Mouse (Mus musculus) brown adipose tissue, adult 24 weeks (tissue): ENCODE results near the gene Pla2g2f. TPM values are rescaled to one million over a fixed set of nuclear protein-coding genes. Genes with fewer than 3 reads are reported as not detected.

ENCODE experiments used
- H3K27ac ChIP-seq: fragments of 200-500 bp; replicated peaks from 2 replicates; pipeline ENCODE4 v1.5.1; 2012; ENCODE audit warnings: low read depth, mild to moderate bottlenecking, low read length
- H3K4me1 ChIP-seq: fragments of 200-500 bp; 2 replicates; pipeline ENCODE4 v1.6.1; 2012; ENCODE audit warnings: low read length, mixed read lengths; ENCODE audit not compliant: control insufficient read depth, insufficient read depth, insufficient read length
- H3K4me3 ChIP-seq: fragments of 200-500 bp; 2 replicates; pipeline ENCODE4 v1.5.1; 2012; ENCODE audit warnings: low read depth, mild to moderate bottlenecking, low read length, moderate library complexity; ENCODE audit not compliant: insufficient read depth
- polyA plus RNA-seq: library from polyadenylated mRNA; stranded (reverse); fragments of >200 nt; gene quantifications from 2 replicates; pipeline ENCODE4 v1.2.4, GENCODE M21; 2012; ENCODE audit not compliant: missing spikeins, insufficient read depth, insufficient read length

The Pla2g2f gene
- polyA plus RNA-seq = not detected in 2 replicates

DNA sequence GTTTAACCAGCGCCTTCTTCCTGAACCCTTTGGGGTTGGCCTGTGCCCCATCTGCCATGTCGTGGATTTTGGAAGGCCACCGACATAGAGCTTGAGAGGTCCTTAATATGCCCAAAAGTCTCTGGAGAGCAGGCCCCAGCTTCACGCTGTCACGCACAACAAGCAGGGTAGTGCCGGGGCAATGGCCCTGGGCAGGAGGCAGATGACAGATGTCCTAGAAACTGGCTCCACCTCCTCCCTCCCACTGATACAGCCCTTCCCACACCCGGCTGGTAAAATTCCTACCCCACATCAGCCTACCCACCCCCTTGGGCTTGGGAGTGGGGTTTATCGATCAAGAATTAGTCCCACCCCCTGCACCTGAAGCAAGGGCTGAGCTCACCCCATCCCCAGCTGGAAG lies at the start of gene Pla2g2f:
Pla2g2f (minus strand) TSS at position 211 of the 400 bp plus-strand sequence.
- Histone ChIP-seq H3K27ac (no peak within 1 kb of the TSS), H3K4me3 (no peak within 1 kb of the TSS), H3K4me1 (no peaks in the 10 kb centered on the region)

DNA sequence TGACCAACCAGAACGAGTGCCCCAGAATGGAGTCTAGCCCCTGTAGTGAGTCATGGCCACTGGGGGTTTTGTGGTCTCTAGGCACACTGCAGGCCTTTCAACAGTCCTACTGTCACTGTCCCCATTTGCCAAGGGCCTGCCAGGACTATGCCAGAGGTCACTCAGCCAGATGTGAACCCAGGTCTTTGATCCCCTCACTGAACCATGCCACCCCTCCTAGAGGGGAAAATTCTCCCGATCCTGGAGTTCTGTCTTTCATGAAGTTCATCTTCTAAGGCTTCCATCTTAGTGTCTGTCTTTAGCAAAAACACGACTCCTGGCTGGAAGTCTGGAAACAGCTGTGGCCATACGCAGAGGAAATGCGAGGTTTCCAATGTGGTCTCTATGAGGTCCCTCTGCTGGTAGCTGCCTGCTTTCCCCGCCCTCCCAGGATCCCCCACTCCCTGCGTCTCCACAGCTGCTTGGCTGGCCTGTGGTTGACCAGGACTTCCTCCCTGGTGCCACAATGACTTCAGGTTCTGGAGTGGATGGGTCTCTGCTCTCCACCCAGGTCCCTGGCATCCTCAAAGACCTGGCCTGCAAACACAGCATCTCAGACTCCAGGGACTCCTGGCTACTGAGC lies 49.6 kb upstream of the Pla2g2f start:
- Histone ChIP-seq H3K27ac (no peak overlapping the region), H3K4me3 (no peak overlapping the region)

DNA sequence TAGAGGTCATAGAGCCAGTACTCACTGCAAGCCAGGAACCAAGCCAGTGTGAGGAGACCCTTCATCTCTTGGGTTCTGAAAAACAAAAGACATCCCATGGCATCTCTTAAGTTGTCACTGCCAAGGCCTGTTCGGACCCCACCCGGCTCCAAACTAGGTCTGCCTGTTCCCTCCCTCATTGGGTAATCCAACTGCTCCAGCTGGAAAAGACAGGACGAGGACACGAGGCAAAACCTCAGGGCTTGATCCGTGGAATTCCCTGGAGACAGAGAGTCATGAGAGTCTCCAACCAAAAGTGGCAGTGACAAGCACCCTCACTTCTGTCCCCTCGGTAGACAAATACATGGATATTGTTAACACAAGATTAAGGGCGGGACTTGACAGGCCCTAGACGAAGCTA lies 48.7 kb upstream of the Pla2g2f start:
- H3K4me1 ChIP-seq = no peaks in the 10 kb centered on the region
- H3K27ac ChIP-seq = no peak overlapping the region
- H3K4me3 ChIP-seq = no peak overlapping the region

More for the DNA sequence above, 49.6 kb upstream of the Pla2g2f start:
- no peaks in the 10 kb centered on the region for H3K4me1 ChIP-seq

DNA sequence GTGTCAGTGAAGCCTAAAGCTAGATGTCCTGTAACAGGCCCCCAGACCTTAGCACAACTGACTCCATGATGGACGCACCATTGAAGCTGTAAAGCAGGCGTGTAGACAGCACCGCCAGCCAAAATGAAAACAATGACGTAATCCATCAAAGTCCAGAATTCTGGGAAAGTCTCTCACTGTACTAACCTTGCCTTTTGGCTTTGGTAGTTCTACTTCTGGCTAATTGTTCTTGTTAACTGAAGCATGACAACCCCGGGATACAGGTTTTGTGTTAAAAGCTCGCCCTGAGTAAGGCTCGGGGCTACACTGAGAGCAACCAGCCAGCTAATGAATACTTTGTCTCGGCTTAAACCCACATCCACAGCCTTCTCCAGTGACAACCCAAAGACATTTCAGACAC lies 47.8 kb upstream of the Pla2g2f start:
- Histone ChIP-seq H3K4me3 (no peak overlapping the region), H3K27ac (no peak overlapping the region), H3K4me1 (no peaks in the 10 kb centered on the region)

GRCm38 (mm10) chr4:138802917-138803316 lies 45.5 kb upstream of the Pla2g2f start:
- H3K4me3 ChIP-seq = no peak overlapping the region
- H3K4me1 ChIP-seq = no peaks in the 10 kb centered on the region
- no peak overlapping the region for H3K27ac ChIP-seq

- no peaks in the 10 kb centered on the region for H3K4me1 ChIP-seq
- no peak overlapping the region for H3K4me3 ChIP-seq
- H3K27ac ChIP-seq = no peak overlapping the region
These were observed 44.2 kb upstream of the Pla2g2f start for GRCm38 (mm10) chr4:138801631-138802030.

- Histone ChIP-seq H3K4me3 (no peak overlapping the region), H3K27ac (no peak overlapping the region), H3K4me1 (no peaks in the 10 kb centered on the region)
These were observed 42.8 kb upstream of the Pla2g2f start for GRCm38 (mm10) chr4:138800134-138800744.

- no peak overlapping the region for H3K27ac ChIP-seq
- H3K4me1 ChIP-seq = no peaks in the 10 kb centered on the region
- no peak overlapping the region for H3K4me3 ChIP-seq
These were observed 39.8 kb upstream of the Pla2g2f start for GRCm38 (mm10) chr4:138797217-138797570.

- no peak overlapping the region for H3K27ac ChIP-seq
- no peaks in the 10 kb centered on the region for H3K4me1 ChIP-seq
- H3K4me3 ChIP-seq = no peak overlapping the region
These were observed 39.2 kb upstream of the Pla2g2f start for GRCm38 (mm10) chr4:138796513-138797216.

DNA sequence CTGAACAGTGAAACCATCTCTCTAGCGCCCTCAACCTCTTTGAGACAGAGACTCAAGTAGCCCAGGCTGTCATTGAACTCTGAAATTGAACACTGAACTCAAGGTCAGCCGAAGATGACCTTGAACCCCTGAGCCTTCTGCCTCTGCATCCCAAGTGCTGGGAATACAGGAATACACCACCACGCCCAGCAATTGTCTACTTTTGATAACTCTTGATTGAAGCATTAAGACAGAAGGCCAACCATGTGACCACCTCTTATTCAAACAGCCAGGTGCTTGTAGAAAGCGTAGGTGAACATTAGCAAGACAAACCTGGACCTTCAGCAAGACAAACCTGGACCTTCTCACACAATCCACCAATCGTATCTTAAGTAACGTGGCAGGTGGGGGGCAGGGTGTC lies 36.9 kb upstream of the Pla2g2f start:
- Histone ChIP-seq H3K4me3 (no peak overlapping the region), H3K27ac (no peak overlapping the region), H3K4me1 (no peaks in the 10 kb centered on the region)

DNA sequence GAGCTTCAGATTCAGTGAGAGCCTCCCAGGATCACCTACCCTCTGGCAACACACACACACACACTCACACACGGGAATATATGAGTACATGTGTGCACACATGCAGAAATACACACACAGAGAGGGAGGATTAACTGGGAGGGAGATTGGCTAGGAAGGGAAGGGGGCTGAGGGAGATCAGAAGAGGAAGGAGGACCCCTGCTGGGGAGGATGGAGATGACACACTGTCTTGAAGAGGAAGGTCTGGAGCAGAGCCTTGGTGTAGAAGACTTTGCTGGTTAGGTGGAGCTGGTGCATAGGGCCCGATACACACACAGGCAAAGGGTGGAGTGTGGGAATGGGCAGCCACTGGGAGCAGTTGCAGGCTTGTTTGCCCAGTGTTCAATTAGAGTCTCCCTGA lies 35.9 kb upstream of the Pla2g2f start:
- Histone ChIP-seq H3K4me3 (no peak overlapping the region), H3K4me1 (no peaks in the 10 kb centered on the region), H3K27ac (no peak overlapping the region)

- no peak overlapping the region for H3K4me3 ChIP-seq
- H3K27ac ChIP-seq = no peak overlapping the region
- H3K4me1 ChIP-seq = no peaks in the 10 kb centered on the region
These were observed 35.2 kb upstream of the Pla2g2f start for GRCm38 (mm10) chr4:138792599-138792998.

DNA sequence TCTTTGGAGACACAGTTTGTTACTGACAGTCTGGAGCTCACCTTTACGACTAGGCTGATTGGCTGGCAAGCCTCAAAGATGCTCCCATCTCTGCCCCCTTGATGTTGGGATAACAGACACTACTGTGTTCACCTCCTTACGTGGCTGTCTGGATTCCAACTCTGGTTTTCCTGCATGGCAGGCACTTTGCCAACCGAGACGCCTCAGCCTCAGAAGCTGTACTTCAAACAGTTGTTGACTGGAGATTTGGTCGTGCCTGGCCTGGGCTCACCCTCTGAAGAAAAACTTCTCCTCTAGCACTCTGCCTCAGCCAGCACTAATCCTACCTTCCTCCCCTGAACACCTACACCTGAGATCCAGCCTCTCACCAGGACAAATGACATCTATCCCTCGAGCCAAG lies 34.0 kb upstream of the Pla2g2f start:
- H3K27ac ChIP-seq = no peak overlapping the region
- no peaks in the 10 kb centered on the region for H3K4me1 ChIP-seq
- H3K4me3 ChIP-seq = no peak overlapping the region

DNA sequence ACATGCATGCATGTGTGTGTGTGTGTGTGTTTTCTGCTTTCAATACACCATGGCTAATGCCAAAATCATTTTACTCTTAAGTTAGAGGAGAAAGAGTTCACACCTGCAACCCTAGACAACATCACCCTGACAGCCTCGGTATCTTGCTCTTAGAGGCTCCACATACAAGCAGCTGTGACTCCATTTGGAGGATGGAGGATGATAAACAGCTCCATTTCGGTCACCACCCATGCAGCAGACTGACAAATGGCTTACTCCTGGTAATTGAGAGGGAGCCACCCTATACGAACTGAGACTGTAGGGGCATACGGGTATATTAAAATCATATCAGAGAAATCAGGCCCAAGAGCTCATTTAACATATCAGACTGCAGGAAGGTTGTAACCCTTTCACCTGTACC lies 31.0 kb upstream of the Pla2g2f start:
- Histone ChIP-seq H3K27ac (no peak overlapping the region), H3K4me1 (no peaks in the 10 kb centered on the region), H3K4me3 (no peak overlapping the region)

GRCm38 (mm10) chr4:138786141-138786540 lies 28.7 kb upstream of the Pla2g2f start:
- H3K4me3 ChIP-seq = no peak overlapping the region
- no peak overlapping the region for H3K27ac ChIP-seq

GRCm38 (mm10) chr4:138785721-138786120 lies 28.3 kb upstream of the Pla2g2f start:
- Histone ChIP-seq H3K4me1 (peaks cover 4% of the 10 kb centered on the region; the same call in 1 of the 2 replicates), H3K4me3 (no peak overlapping the region), H3K27ac (no peak overlapping the region)

More at GRCm38 (mm10) chr4:138786141-138786540, 28.7 kb upstream of the Pla2g2f start:
- peaks cover 2% of the 10 kb centered on the region; the same call in 1 of the 2 replicates for H3K4me1 ChIP-seq
